Mouse (Mus musculus) hindlimb bud, embryonic 11.5 days (tissue): Measurements from ENCODE around the gene Pip.

ENCODE experiments used
- DNase-seq: peaks from one replicate; pipeline ENCODE4 v3.0.0-alpha.2; 2012; ENCODE audit warnings: low read depth, low spot score; ENCODE audit errors: extremely low spot score

Pip gene

DNA sequence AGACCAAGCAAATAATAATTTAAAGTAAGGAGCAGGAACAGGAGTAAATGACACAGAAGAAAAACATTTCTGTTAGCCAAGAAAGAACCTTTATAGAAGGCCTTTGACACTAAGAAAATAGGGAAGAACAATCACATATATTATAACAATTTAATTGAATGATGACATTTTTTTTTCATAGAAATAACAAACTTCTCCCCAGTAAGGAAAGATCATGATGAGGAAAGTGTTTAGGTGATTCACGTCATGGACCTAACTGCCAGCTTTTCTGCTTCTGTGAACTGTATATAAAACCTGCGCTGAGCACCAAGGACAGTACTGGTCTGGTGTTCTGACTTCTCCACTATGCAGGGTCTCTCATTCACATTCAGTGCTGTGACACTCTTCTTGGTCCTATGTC, at the start of gene Pip:
Gene Pip, plus strand, starts transcription at position 301 of the 400 bp plus-strand sequence.
- no peak for DNase-seq

DNA sequence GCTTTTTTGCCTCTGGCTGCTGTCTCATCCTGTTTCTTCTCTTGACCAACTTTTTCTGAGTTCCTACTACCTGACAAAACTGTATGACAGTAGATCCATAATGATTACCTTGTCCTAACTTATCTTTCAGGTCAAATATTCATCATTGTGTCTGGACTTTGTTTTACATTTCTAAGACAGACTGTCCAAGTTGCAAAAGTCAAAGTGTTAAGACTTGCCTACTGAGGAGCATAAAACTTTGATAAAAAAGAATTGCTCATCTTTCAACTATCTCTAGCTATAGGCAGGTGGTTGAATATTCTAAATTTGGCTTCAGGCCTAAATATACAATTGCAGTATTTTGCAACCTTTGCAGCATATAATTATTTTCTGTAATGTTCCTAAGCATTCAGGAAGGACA, 23.2 kb upstream of the Pip start:
- no peak for DNase-seq

DNA sequence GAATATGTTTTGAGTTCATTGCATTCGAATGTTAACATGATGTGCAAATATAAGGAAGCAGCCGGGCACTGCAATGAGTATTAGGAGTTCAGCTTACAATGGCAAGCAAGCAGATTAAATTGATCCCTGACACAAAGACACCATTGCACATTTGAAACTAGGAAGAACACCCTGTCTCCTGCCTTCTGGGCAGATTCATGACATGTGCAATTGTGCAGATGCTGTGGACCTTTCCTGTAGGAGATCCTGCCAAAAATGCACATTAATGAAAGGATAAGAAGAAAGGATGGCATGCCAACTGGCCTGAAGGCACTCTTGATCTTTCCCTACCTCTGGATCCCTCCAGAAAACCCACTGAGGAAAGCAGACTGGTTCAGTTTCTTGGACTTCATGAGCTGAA, 17.8 kb upstream of the Pip start:
- no peak for DNase-seq

DNA sequence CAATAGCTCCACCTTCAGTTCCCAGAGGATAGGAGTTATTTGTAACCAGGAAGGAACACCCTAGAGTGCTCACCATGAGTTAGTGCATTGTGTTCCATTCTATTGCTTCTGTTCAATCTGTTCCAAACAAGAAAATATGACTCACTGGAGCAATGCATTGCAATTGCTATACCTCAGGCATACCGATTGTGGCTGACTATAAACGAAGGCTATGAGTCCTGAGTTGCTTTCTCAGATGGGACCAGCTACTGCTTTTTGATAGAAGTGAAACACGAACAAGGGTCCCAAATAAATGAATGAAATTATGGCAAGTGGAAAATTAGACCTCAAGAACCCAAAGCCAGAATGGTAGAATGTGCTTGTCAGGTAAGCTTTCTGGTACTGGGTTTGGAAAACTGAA, 5.4 kb downstream of the Pip start, which contains the start of gene Sval2:
Gene Sval2, plus strand, starts transcription at position 301 of the 400 bp plus-strand sequence.
- DNase-seq, result no peak

DNA sequence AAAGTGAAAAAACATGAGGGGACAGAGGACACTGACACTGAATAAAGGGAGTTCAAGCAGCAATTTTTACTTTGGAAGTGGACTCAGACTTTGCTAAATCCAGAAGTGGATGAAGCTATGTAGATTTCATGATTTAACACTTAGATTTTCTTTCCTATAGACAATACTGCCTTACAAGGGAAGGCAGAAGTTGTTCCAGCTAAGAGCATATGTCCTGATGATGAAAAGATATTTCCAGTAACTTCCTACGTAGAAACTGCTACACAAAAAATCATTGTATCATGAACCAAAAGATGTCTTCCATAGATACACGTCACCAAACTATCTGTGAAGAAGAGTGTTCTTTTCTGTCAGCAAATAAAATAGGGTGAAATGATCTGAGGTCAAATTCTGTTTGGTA, 16.7 kb downstream of the Pip start:
- DNase-seq, result no peak
